Mouse (Mus musculus) E14TG2a.4 (cell line): ENCODE results near the gene Grm5.

Experiments
- H3K27me3 ChIP-seq: 2 replicates; pipeline ENCODE4 v1.6.1; 2014; ENCODE audit warnings: low read length, control low read depth; ENCODE audit not compliant: insufficient read depth
- H3K36me3 ChIP-seq: 2 replicates; pipeline ENCODE4 v1.6.1; 2014; ENCODE audit warnings: low read length, control low read depth; ENCODE audit not compliant: insufficient read depth
- H3K4me1 ChIP-seq: replicated peaks from 2 replicates; pipeline ENCODE4 v1.6.1; 2014; ENCODE audit warnings: low read depth, low read length, control low read depth
- H3K4me3 ChIP-seq: replicated peaks from 2 replicates; pipeline ENCODE4 v1.5.1; 2014; ENCODE audit warnings: mild to moderate bottlenecking, low read length
- H3K9me3 ChIP-seq: 2 replicates; pipeline ENCODE4 v1.6.1; 2014; ENCODE audit warnings: low read length, control low read depth
- CTCF ChIP-seq: conservative IDR thresholded peaks from 2 replicates; pipeline ENCODE4 v1.5.1; 2014; ENCODE audit warnings: low read length
- NANOG ChIP-seq: IDR thresholded peaks from 2 replicates; pipeline ENCODE4 v1.6.1; 2014; ENCODE audit warnings: borderline replicate concordance, low read length, mixed read lengths
- POU5F1 ChIP-seq: IDR thresholded peaks from 2 replicates; pipeline ENCODE4 v1.6.1; 2014; ENCODE audit warnings: low read length, borderline replicate concordance

The Grm5 gene

GRCm38 (mm10) chr7:87583868-87584267, at the start of gene Grm5:
Grm5 (plus strand) TSS chr7:87584168.
- TF ChIP-seq CTCF: no peak
- no peak for TF ChIP-seq NANOG
- no peak for TF ChIP-seq POU5F1
- H3K27me3 ChIP-seq: peaks cover 34% of the 10 kb centered on the region
- H3K9me3 ChIP-seq: no peaks in the 10 kb centered on the region

DNA sequence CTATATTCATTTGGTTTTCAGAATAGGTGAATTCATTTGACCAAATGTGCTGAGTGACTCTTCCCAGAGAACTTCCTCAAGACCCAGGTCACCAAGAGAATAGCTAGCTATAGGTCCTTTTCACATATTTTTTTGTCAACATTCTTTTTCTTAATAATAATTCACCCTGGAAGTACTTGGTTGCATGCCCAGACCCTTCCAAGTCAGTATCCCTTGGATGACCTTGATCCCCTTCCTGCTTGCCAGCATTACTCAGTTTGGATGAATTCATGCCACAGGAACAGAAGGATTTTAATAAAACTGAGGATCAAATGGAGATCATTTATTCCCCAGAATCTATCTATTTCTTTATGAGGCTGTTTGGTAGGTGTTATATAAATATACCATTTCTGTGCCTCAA, 44.9 kb upstream of the Grm5 start:
- no peak for TF ChIP-seq CTCF
- no peak for TF ChIP-seq NANOG
- no peak for TF ChIP-seq POU5F1
- H3K4me1 ChIP-seq: no peaks in the 10 kb centered on the region
- no peaks in the 10 kb centered on the region for H3K27me3 ChIP-seq
- no peak overlapping the region for H3K4me3 ChIP-seq
- H3K36me3 ChIP-seq: no peaks in the 10 kb centered on the region
- H3K9me3 ChIP-seq: no peaks in the 10 kb centered on the region

More at GRCm38 (mm10) chr7:87583868-87584267, at the start of gene Grm5:
- Histone ChIP-seq H3K4me3 (peak within 1 kb of the TSS; percentile 65), H3K36me3 (no peaks in the 10 kb centered on the region), H3K4me1 (0 out of 2 replicates have a peak, but pooled peaks cover 3% of the 10 kb centered on the region)

GRCm38 (mm10) chr7:87565300-87565699, 18.7 kb upstream of the Grm5 start:
- no peaks in the 10 kb centered on the region for H3K9me3 ChIP-seq
- H3K27me3 ChIP-seq: no peaks in the 10 kb centered on the region
- H3K36me3 ChIP-seq: no peaks in the 10 kb centered on the region
- H3K4me3 ChIP-seq: no peak overlapping the region
- no peaks in the 10 kb centered on the region for H3K4me1 ChIP-seq
- TF ChIP-seq NANOG: no peak
- no peak for TF ChIP-seq POU5F1
- TF ChIP-seq CTCF: no peak

DNA sequence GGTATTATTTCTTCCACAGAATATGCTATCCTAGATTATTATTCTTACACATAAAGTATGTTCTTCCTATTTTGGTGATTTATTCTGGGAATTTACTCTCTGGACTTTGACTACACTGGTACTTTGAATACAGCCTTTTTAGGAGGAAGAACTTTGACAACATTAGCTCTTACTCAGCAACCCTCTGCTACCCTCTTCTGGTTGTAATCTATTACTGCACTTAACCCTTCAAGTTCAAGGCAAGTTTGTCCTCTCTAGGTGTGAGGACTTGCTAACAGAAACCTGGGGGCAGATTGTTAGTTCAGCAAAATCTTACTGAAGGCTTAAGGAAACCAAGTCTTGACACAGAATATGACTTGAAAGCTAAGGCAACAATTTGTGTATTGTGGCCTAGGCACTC, 17.5 kb upstream of the Grm5 start:
- no peaks in the 10 kb centered on the region for H3K9me3 ChIP-seq
- H3K36me3 ChIP-seq: no peaks in the 10 kb centered on the region
- H3K27me3 ChIP-seq: no peaks in the 10 kb centered on the region
- no peaks in the 10 kb centered on the region for H3K4me1 ChIP-seq
- H3K4me3 ChIP-seq: no peak overlapping the region
- TF ChIP-seq CTCF: peak; percentile 61
- no peak for TF ChIP-seq NANOG

DNA sequence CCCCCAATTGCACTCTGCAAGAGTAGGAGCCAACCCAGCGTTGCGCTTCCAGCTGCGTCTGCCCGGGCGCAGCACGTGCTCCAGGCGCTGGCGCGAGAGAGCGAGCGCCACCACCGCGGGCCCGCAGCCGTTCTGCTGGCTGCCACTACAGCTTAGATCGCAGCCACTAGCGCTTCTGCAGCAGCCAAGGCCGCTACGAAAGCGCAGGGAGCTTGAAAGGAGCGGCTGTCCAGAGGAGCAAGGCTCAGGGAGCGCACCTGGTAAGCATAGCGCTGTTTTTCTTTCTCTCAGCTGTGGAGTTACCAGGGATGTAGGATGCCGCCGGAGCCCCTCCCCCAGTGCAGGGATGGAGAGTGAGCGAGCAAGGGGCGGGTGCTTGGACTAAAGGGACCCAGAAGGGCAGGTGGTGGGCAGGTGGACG, 323 bp downstream of the Grm5 start:
- Histone ChIP-seq H3K27me3 (peaks cover 34% of the 10 kb centered on the region), H3K9me3 (no peaks in the 10 kb centered on the region), H3K4me3 (peak overlapping the region; percentile 65), H3K4me1 (0 out of 2 replicates have a peak, but pooled peaks cover 3% of the 10 kb centered on the region), H3K36me3 (no peaks in the 10 kb centered on the region)
- TF ChIP-seq CTCF (no peak), NANOG (no peak), POU5F1 (no peak)

- Histone ChIP-seq H3K27me3 (peaks cover 34% of the 10 kb centered on the region), H3K4me1 (0 out of 2 replicates have a peak, but pooled peaks cover 3% of the 10 kb centered on the region), H3K9me3 (no peaks in the 10 kb centered on the region), H3K4me3 (no peak overlapping the region), H3K36me3 (no peaks in the 10 kb centered on the region)
- TF ChIP-seq CTCF: no peak
- TF ChIP-seq POU5F1: no peak
- no peak for TF ChIP-seq NANOG
Observed at GRCm38 (mm10) chr7:87586271-87586937, 2.4 kb downstream of the Grm5 start.

- Histone ChIP-seq H3K27me3 (peaks cover 34% of the 10 kb centered on the region), H3K36me3 (no peaks in the 10 kb centered on the region), H3K4me1 (0 out of 2 replicates have a peak, but pooled peaks cover 3% of the 10 kb centered on the region), H3K4me3 (no peak overlapping the region), H3K9me3 (no peaks in the 10 kb centered on the region)
- TF ChIP-seq CTCF (no peak), POU5F1 (no peak), NANOG (no peak)
Observed at GRCm38 (mm10) chr7:87587976-87588375, 4.0 kb downstream of the Grm5 start.

DNA sequence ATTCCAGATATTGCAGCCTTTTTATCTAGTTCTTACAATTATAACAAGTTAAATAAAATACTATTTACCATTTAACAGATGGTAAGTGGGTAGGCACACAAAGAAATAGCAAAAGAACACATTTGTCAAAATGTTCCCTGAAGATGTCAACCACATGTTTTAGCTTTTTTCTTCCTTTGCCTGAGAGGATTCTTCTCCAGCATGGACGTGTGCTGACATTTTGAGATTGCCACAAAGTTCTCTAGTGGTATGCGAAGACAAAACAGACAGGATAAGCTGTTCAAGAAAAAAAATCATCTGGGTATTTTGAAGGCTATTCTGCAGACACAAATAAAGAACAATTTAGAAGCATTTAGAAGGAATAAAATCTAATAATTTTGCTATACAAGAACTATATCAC, 42.3 kb downstream of the Grm5 start:
- no peaks in the 10 kb centered on the region for H3K27me3 ChIP-seq
- H3K4me1 ChIP-seq: no peaks in the 10 kb centered on the region
- H3K4me3 ChIP-seq: no peak overlapping the region
- no peaks in the 10 kb centered on the region for H3K36me3 ChIP-seq
- no peaks in the 10 kb centered on the region for H3K9me3 ChIP-seq
- TF ChIP-seq NANOG (no peak), POU5F1 (no peak), CTCF (no peak)

DNA sequence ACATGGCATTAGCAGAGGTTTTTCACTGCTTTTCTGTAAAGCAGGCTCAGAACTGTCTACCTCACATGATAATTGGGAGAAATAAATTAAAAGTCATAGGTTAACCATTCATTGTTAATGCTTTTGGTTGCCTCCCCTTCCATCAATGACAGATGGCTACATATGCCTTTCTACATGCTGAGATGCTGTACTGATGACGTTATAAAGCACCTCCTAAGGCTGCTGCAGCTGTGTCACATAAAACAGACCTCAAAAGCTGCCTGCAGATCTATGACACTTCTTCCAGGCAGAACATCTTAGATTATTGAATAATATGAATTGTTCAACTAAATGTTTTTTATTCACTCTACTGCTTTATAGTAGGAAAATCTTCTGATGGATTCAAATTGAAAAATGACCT, 51.6 kb downstream of the Grm5 start:
- no peaks in the 10 kb centered on the region for H3K9me3 ChIP-seq
- H3K27me3 ChIP-seq: no peaks in the 10 kb centered on the region
- no peak for TF ChIP-seq NANOG
- no peak for TF ChIP-seq POU5F1
- TF ChIP-seq CTCF: no peak
- no peak overlapping the region for H3K4me3 ChIP-seq
- no peaks in the 10 kb centered on the region for H3K36me3 ChIP-seq
- H3K4me1 ChIP-seq: no peaks in the 10 kb centered on the region
